Mouse (Mus musculus) MEL (cell line): ENCODE measurements around the gene Thap3.

Source experiments
- CTCF ChIP-seq, 3 experiments: IDR thresholded peaks in 2 of 3; conservative IDR thresholded peaks in 1 of 3; 2 replicates each; pipeline ENCODE4 v1.5.1; 2011 to 2012; ENCODE audit warnings: low read length in 3 of 3, low read depth in 2 of 3, mild to moderate bottlenecking in 2 of 3, improper control_type of control experiment in 1 of 3, inconsistent platforms in 1 of 3, mixed read lengths in 1 of 3, moderate library complexity in 1 of 3; ENCODE audit not compliant: control insufficient read depth in 1 of 3, insufficient read depth in 1 of 3, poor library complexity in 1 of 3, severe bottlenecking in 1 of 3
- ELF1 ChIP-seq: IDR thresholded peaks from 2 replicates; pipeline ENCODE4 v1.6.1; 2014; ENCODE audit warnings: low read depth, mild to moderate bottlenecking, inconsistent platforms, low read length, improper control_type of control experiment, moderate library complexity
- EP300 ChIP-seq, 2 experiments: IDR thresholded peaks; 2 replicates each; pipeline ENCODE4 v1.6.1; 2011; ENCODE audit warnings: improper control_type of control experiment in 2 of 2, low read length in 2 of 2, low read depth in 1 of 2, mild to moderate bottlenecking in 1 of 2
- ETS1 ChIP-seq: IDR thresholded peaks from 2 replicates; pipeline ENCODE4 v1.6.1; 2012; ENCODE audit warnings: low read depth, mild to moderate bottlenecking, inconsistent platforms, low read length, improper control_type of control experiment, moderate library complexity
- GATA1 ChIP-seq: IDR thresholded peaks from 2 replicates; pipeline ENCODE4 v1.6.1; 2011; ENCODE audit warnings: low read depth, low read length, improper control_type of control experiment
- HCFC1 ChIP-seq: IDR thresholded peaks from 2 replicates; pipeline ENCODE4 v1.6.1; 2012; ENCODE audit warnings: low read depth, mild to moderate bottlenecking, inconsistent platforms, low read length, improper control_type of control experiment, moderate library complexity
- POLR2A ChIP-seq, 2 experiments: IDR thresholded peaks; 2 replicates each; pipeline ENCODE4 v1.6.1; 2011 to 2012; ENCODE audit warnings: low read length in 2 of 2, mild to moderate bottlenecking in 2 of 2, control low read depth in 1 of 2, improper control_type of control experiment in 1 of 2, low read depth in 1 of 2, moderate library complexity in 1 of 2; ENCODE audit not compliant: control insufficient read depth in 1 of 2, insufficient read depth in 1 of 2, poor library complexity in 1 of 2
- POLR2AphosphoS5 ChIP-seq: IDR thresholded peaks from 2 replicates; pipeline ENCODE4 v1.6.1; 2012; ENCODE audit warnings: low read depth, borderline replicate concordance, mild to moderate bottlenecking, inconsistent platforms, low read length, moderate library complexity, mixed read lengths
- ZMIZ1 ChIP-seq: IDR thresholded peaks from 2 replicates; pipeline ENCODE4 v1.6.1; 2012; ENCODE audit warnings: low read depth, mild to moderate bottlenecking, inconsistent platforms, low read length, improper control_type of control experiment, moderate library complexity

DNA sequence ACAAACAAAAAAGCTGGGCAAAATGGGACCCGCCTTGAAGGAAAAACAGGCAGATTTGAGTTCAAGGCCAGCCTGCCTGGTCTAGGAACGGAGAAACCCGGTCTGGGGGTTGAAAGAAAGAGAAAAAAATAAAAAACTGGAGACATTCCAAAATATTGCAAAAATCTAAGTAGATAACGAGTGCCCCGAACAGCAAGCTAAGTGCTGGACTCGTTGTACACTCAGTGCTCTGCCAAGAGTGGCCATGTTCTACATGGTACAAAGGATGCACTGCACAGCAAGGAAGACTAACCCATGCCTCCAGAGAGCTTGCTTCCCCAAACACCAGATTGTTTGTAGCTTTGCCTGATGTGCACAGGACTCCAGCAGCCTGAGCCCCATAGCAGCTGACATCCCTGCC, 4.2 kb upstream of the Thap3 start:
- no peak for TF ChIP-seq POLR2AphosphoS5
- no peak for TF ChIP-seq ZMIZ1
- no peak for TF ChIP-seq CTCF (IDR thresholded peaks at IDR 0.05 in 2 of 3, conservative IDR thresholded peaks at IDR 0.05 in 1 of 3; ENCODE audit: control insufficient read depth in 1 of 3, insufficient read depth in 1 of 3, low read depth in 2 of 3, low read length in 3 of 3, poor library complexity in 1 of 3, severe bottlenecking in 1 of 3)
- no peak for TF ChIP-seq ETS1
- TF ChIP-seq POLR2A (IDR thresholded peaks at IDR 0.05; ENCODE audit: control insufficient read depth in 1 of 2, insufficient read depth in 1 of 2, low read depth in 1 of 2, low read length in 2 of 2, poor library complexity in 1 of 2): no peak
- TF ChIP-seq HCFC1: no peak
- no peak for TF ChIP-seq EP300 (IDR thresholded peaks at IDR 0.05; ENCODE audit: low read depth in 1 of 2, low read length in 2 of 2)
- no peak for TF ChIP-seq GATA1
- no peak for TF ChIP-seq ELF1
